Mouse (Mus musculus) adrenal gland, adult 2 months (tissue): ENCODE results near the gene Folr2. TPM values are rescaled to one million over a fixed set of nuclear protein-coding genes. Genes with fewer than 3 reads are reported as not detected.

Source experiments
- DNase-seq: peaks from one replicate; pipeline ENCODE4 v3.0.0; 2021
- long read RNA-seq: library from polyadenylated mRNA; stranded (forward); transcript quantifications from one replicate; pipeline ENCODE4 v2.0.0, GENCODE M21; 2021
- polyA plus RNA-seq: library from polyadenylated mRNA; depleted of rRNA; stranded (reverse); fragments of >200 nt; gene quantifications from 2 replicates; pipeline ENCODE4 v1.2.3, GENCODE M21; 2012; rRNA removed
- total RNA-seq, 2 experiments: library from RNA; stranded (reverse); gene quantifications; 2 replicates each; pipeline ENCODE4 v1.2.3; 2021

The Folr2 gene
- total RNA-seq = 1 to 10 TPM; 3.2 to 4.5 TPM
- 3.9 and 5.0 TPM in 2 replicates for polyA plus RNA-seq
- long read RNA-seq, partial matches to known transcripts = 0 of 1 reads
- long read RNA-seq, other reads (novel, unspliced or antisense) = 0 of 1 reads

DNA sequence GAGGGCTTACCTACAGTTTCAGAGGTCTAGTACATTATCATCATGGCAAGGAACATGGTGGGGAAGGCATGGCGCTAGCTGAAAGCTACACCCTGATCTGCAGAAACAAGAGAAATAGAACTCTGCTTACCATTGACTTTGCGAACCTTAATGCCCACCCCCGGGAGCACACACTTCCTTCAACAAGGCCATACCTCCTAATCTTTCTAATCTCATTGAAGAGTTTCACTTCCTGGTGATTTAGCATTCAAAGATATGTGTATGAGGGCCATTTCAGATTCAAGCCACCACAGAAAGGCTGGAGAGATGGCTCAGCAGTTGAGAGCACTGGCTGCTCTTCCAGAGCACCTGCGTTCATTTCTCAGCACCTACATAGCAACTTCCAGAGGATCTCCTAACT is at the start of gene Folr2:
TSS of gene Folr2 (minus strand) at position 101 of the 400 bp plus-strand sequence.
- DNase-seq = no peak

DNA sequence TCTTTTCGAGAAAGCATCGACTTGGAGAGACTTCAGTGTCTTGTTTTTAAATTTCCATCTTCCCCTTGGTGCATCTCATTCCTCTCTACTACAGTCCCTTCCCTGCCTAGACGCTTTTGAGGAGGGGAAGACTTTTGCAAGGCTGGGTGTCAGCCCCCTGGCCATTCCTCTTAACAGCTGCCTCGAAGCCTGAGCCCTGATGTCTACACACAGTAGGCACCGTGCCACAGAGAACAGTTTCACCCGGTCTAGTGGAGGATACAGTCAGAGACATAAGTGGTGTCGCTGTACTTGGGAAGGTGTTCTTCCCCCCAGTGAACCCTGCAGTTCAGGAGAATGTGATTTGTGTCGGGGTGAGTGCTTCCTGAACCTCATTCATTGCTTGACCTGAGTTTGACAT is 49.7 kb upstream of the Folr2 start:
- no peak for DNase-seq

DNA sequence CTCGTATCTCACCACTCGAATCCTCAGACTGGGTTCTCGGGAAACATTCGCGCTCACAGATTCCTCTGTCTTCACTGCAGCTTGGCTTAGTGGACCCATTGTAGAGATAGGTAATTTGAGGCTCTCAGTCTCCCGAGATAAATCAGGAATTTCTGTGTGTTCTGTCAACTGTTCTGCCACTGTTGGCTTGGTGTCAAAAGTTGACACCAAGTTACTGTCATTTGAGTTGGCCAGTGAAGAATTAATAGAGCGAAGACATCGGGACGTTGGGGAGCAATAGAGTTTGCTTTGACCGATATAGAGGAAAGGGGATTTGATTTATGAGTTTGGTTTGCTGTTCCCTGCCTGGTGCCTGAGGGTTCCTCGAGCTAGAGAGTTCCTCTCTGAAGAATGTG is 49.3 kb upstream of the Folr2 start, which contains the start of gene Tomt:
TSS of gene Tomt (minus strand) at position 73 of the 395 bp plus-strand sequence.
- DNase-seq = no peak

DNA sequence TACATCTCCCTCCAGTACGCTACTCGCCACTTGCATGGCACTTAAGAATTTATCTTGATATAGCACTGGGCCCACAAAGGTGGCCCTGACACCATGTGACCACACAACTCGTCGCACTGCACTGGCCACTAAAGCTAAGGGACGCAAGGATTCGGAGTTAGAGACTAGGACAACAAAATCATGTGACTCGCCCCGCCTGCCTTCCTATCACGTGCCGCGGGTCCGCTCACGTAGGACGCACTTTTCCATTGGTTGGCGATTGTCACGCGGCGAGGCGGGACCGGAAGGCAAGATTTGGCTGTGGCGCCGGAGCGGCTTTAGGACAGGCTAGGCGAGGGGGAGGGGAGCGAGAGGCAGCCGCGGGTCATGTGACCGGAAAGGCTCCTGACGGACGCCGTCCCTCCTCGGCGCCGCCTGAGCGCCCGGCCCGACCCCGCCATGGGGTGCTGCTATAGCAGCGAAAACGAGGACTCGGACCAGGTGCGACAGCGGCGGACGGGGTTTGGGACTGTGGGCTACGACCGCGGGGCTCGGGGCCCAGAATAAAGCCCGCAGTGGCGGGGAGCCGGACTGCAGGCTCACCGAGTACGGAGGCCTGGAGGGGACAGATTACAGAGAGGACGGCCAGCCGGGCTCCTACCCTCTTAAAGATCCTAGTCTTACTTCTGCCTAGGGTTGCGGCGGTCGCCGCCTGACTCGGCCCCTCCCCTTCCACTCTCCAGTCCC is 48.7 kb upstream of the Folr2 start, which contains the start of gene Lamtor1:
TSS of gene Lamtor1 (plus strand) at position 344 of the 726 bp plus-strand sequence.
- DNase-seq = peak; percentile 100

DNA sequence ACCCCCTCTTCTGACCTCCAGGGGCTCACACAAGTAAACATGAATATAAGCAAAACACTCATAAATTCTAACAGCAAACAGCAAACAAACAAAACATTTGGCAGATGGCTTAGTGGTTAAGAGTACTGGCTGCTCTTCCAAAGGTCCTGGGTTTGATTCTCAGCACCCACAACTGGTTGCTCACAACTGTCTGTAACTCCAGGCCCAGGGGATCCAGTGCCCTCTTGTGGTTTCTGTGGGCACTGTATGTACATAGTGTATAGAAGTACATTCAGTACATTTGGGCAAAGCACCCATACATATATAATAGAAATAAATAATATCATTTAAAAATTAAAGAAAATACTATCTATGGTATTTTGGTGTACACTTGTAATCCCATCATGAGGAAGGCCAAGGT is 45.9 kb upstream of the Folr2 start:
- DNase-seq = no peak

DNA sequence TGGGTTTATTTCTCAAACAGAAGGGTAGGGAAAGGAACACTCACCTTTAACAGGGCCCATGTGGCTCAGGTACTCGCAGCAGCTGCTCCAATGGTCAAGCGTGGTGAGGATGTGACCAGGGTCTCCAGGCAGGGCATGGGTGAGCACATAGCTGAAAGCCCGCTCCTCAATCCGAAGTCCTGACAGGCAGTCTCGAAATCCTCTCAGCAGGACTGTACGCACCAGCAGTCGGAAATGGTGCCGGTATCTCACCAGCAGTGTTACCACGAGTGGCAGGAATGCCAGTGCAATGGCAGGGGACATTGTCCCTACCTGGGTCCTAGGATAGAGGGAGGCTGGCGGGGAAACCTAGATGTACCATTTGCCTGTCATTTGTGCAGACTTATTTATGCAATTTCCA is 45.0 kb upstream of the Folr2 start:
- DNase-seq = no peak

DNA sequence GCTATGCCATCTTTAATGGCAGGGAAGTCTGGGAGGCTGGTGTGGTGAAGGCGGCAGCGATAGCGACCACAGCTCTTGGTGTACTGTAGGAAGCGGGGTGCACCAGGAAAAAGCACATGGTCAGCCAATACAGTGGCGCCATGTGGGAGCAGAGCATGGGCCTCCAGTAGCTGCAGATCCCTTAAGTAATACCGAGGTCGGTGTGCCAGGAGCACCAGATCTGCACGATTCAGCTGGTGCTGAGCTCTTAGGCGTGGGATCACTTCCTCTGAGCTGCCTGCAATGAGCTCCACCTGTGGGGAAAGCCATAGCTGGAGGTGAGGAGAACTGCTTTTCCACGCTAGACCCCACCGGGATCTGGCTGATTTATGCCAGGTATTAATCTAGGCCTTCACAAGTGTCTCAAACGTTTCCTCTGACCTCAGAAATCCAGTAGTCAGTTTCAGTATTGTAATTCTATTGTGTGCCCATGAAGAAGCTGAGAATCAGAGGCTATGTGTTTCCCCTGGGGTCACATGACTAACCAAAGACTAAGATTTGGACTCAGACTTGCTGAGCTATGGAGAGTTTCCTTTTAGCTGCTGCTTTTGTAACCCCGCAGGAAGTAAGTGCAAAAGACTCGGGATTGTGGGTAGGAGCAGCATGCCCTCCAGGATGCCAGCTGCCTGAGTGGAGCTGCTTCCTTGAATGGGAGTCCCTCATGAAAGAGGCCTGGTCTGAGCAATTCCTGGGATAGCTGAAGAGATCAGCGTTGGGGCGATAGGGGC is 43.5 kb upstream of the Folr2 start:
- DNase-seq = no peak

DNA sequence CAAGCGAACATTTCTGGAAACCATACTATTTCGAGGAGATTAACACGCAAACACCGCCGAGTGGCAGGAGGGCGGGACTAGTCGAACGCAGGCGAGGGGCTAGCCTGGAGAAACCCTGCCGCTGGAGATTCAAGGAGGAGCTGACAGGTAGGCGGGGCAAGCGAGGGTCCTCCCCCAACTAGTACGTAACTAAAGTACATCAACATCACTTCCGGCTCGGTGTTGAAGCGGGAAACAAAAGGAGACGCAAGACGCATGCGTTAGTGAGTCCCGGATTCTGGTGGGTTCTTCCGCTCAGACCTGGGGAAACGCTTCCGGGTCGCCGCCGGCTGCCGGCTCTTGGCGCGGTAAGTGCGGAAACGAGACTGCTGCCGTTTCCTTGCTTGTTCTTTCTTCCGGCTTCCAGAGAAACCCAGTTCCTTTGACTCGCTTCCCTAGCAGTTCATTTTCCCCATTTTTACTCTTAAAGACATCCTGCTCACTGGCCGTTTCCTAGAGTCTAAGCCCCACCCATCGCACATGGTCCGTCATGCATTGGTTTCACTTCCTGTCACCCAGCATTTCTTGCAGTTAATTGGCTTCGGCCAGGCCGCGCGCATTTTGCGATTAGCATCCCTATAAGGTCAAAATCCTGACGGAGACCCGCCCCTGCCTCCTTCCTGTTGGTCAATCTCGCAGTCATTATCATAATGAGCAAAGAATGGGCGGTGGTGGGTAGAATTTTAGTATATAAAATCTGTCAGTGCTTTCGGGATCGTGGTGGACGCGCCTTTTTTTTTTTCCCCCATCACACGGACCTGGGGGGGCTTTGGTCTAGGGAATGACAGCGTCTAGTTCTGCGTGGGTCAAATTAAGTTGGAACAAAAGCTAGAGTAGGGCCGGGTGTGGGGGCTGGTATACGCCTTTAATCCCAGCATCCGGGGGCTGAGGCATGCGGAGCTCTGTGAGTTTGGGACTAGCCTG is 39.4 kb upstream of the Folr2 start:
- peak; percentile 97 for DNase-seq

DNA sequence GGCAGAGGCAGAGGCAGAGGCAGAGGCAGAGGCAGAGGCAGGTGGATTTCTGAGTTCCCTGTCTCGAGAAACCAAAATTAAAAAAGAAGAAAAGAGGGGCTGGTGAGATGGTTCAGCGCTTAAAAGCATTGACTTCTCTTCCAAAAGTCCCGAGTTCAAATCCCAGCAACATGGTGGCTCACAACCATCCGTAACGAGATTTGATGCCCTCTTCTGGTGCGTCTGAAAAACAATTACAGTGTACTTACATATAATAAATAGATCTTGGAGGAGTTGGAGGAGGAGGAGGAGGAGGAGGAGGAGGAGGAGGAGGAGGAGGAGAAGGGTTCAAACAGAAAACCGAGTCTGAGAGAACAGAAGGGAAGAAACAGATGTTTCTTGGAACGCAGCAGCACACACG is 38.7 kb upstream of the Folr2 start:
- DNase-seq = no peak

DNA sequence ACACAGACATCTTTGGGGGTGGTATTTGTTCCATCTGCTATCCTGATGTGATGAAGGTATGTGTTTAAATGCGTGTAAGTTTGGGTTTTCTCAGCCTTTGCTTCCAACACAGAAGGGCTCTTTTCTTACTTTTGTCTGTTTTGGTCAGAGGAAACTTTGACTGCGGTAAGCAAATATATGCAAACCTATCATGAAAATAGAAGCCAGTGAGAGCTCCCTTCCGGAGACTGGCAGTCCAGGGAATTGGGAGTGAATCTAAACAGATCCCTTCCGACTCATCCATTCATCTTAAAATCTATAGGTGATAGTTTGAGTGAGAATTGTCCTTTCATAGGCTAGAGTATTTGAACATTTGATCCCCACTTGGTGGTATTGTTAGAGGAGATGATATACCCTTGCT is 31.5 kb upstream of the Folr2 start:
- no peak for DNase-seq

DNA sequence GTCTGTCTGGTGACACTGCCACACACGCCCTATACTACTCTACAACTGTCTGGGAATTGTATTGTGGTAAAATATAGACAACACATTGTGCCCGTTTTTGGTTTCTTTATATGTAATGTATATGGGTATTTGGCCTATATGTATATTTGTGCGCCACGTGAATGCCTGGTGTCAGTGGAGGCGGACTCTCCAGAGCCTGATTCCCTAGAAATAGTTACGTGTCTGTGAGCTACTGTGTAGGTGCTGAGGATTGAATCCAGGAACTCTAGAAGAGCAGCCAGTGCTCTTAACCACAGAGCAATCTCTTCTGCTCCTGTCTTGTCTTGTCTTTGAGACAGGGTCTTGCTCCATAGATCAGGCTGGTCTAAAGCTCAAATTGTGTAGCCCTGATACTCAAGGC is 29.3 kb upstream of the Folr2 start:
- DNase-seq = no peak

DNA sequence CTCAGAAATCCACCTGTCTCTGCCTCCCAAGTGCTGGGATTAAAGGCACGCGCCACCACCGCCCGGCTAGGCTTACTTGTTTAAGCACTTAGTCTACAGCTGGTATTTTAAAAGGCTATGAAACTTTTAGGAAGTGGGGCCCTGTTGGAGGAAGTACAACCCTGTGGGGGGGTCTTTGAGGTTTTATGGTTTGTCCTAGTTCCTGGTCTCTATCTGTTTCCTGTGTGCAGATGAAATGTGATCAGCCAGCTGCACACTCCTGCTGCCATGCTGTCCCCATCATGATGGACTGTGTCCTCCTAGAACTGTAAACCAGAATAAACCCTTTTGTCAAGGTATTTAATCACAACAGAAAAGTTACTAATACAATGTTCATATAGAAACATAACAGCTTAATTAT is 27.2 kb upstream of the Folr2 start:
- no peak for DNase-seq

DNA sequence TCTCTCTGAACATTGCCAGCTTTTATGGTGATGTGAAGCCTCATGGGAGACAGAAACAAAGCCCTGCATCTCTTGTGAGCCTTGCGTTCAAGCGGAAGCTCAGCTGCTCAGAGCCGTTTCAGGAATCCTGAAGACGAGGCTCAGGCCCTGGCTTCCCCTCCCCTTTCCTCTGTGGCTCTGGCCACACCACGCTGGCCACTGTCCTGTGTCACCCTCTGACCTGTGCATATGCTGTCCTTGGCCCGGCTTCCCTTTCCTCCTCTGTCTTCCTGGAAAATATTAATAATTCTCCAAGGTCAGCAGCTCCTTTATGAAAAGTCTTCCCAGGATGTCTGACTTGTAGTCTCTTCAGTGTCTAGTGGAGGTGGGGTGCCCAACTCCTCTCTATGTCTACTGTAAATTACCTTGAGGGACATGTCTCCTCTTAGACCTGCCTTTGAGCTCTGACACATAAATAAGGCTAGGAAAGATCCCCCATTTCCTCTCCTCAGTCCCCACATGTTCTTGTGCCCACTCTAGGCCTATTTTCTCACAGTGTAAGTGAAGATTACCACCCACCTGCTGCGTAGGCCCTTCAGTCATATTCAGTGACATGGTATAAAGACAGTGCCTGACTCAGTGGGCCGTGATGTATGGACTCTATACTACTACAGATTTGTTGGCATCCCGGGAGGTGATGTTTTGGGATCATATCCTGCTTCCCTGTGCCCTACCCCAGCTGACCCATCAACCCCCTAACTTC is 25.6 kb upstream of the Folr2 start:
- peak; percentile 34 for DNase-seq

DNA sequence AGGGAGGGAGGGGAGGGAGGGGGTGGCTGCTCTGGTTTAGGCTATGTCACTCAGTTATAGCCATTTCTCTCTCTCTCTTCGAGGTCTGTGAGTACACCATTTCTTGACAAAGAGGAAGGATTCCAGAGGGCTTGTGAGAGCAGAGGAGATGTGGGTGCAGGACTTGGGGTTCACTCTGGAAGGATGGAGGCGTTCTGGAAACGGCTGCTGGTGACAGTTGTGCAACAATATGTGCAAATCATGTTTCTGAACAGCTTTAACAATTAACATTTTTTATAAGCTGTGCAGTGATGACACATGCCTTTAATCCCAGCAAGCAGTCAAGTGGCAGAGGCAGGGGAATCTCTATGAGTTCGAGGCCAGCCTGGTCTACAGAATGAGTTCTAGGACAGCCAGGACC is 23.9 kb upstream of the Folr2 start:
- DNase-seq = no peak

DNA sequence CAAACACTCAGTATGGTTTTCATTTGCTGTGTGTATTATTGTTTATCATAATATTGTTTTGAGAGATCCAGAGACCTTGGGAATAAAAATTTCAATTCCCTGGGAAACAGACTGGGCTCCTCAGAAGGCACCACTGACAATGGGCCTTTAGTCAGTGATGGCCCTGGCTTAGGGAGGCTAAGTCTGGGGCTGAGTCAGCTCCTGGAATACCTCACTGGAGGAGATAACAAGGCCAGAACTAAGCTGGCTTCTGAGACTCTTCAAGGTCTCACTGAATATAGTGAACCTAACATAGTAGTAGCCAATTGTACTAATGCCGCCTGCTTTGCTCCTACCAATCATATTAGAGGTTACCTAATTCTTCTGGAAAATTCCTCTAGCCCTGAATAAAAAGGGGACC is 19.0 kb upstream of the Folr2 start:
- DNase-seq = peak; percentile 61

DNA sequence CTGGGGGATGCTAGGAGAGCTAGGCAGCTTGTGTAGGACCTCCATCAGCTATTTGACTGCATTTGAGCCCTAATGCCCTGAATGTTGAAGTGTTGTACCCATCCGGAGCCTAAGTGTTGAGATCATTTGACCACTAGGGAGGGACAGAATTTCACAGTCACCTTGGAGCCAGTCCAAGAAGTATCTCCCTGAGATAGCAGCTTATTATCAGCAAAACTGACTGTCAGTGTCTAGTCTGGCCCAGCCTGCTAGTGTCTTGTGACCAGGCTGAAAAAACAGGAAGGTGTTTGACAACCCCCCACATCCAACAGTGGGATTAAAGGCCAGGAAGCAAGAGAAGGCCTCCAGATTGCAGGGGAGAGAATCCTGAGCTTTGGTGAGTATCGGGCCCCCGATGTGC is 14.3 kb upstream of the Folr2 start:
- peak; percentile 19 for DNase-seq

DNA sequence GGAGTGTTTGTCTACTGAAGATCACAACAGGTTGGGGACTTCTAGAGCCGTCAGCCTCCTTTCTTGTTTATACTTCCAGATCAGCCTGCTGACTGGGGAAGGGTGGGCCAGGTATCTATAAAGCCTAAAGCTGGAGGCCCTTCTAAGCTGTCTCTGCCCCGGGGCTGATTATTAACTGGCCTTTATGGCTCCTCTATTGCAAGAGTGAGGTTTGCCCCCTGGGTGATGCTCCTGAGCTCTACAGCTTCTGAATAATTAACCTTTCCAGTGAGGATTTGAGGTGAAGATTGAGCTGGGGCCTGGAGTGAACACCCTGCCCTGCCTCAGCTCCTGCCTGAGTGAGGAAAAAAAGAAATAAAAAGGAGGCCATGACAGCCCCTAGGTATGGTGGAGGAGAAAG is 13.6 kb upstream of the Folr2 start, which contains the start of gene Folr1:
TSS of gene Folr1 (minus strand) at position 160 of the 400 bp plus-strand sequence.
- DNase-seq = no peak

DNA sequence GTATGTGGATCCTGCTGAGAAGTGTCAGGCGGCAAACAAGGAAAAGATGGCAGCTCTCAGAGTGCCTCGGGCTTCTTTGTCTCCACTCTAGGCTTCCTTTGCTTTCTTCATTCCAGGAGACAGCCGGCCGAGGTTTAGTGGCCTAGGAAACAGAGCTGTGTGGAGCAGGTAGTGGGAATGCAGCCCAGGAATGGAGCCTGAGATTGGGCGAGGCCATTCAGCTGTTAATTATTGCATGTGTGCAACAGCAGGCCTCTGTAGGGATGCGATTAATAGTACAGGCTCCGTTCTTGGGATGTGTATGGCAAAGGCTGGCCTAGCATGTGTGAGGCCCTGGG is 12.1 kb upstream of the Folr2 start:
- DNase-seq = no peak

DNA sequence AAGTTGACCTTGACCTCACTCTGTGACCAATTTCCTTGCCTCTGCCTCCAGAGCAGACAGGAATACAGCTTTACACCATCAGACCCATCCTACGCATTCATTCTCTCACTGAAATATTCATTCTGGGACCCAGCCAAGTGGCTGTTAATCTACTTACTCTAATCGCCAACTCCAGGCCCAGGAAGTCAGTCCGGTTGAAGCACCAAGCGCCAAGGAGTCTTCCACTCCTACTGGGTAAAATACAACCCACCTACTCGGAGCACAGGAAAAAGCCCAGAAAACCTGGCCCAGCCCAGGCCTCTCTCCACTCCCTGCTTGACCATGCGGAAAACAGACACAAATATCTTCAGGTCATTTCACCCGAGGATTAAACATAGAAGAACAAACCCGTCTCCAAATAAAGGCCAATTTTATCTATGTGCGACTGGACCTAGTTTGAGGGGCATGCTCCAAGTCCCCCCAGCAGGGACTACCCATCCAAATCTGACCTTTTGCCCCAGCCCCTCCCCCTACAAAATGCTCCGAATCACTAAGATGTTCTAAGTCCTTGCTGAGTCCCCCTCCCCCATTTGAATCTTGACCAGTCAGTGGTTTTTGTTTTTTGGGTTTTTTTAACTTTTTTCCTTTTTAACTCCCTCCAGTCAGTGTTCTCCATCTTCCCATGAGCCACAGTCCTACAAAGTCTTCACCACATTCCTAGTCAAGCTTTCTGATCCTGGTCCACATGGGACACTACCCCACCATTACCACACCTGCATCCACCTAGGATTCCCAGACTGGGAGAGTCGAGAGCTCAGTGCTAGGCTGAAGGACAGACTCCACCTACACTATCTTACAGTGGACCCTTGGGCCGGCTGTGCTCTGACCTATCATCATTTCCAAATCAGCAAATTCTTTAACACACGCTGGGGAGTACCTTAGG is 11.5 kb upstream of the Folr2 start:
- DNase-seq = peak; percentile 21

DNA sequence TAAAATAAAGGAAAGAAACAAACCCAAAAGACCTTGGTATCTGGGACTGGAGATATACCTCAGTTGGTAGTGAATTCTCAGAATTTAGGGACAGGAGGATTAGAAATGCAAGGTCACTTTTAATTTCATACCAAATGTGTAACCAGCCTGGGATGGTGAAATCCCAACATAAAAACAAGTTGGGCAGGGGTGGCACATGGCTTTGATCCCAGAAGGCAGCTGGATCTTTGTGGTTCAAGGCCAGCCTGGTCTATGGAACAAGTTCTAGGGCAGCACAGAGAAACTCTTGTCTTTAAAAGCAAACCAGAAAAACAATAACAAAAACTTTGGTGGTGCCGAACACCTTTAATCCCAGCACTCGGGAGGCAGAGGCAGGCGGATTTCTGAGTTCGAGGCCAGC is 10.5 kb upstream of the Folr2 start:
- DNase-seq = peak; percentile 27
